Mouse (Mus musculus) kidney, adult 2 months (tissue): Measurements from ENCODE around the gene Acss1.

Experiments used
- CTCF ChIP-seq: fragments of 200-500 bp; conservative IDR thresholded peaks from 2 replicates; pipeline ENCODE4 v1.5.1; 2011; ENCODE audit warnings: low read depth, mild to moderate bottlenecking, control low read depth, low read length, moderate library complexity, mixed read lengths; ENCODE audit not compliant: insufficient read depth, insufficient read length
- POLR2A ChIP-seq: fragments of 200-500 bp; IDR thresholded peaks from one replicate; pipeline ENCODE4 v1.6.1; 2011; ENCODE audit warnings: low read depth, low read length, control low read depth

DNA sequence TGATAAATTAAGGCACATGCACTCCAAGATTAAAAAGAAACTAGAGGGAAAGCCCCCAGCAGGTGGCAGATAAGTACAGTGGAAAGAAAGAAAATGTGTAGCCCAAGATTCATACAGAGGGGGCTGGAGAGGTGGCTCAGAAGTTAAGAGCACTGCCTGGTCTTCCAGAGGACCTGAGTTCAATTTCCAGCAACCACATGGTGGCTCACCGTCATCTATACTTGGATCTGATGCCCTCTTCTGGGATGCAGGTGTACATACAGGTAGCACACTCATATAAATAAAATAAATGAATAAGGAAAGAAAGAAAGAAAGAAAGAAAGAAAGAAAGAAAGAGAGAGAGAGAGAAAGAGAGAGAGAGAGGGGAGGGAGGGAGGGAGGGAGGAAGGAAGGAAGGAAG is 7.2 kb upstream of the Acss1 start:
- TF ChIP-seq CTCF, result 0 out of 2 replicates have a peak, but pooled peaks have one; percentile 15
- TF ChIP-seq POLR2A, result no peak
